Mouse (Mus musculus): ENCODE results near the gene Itpr1. TPM values are rescaled to one million over a fixed set of nuclear protein-coding genes. Genes with fewer than 3 reads are reported as not detected.

The Itpr1 gene
- polyA plus RNA-seq, 1 experiment from 2014 or later, result 10.8 TPM

- no peak for ATAC-seq (ENCODE audit: insufficient number of reproducible peaks, low FRiP score, low TSS enrichment, low read depth)
- peak overlapping the region; percentile 79 for H3K4me3 ChIP-seq (replicated peaks)
- no peaks in the 10 kb centered on the region for H3K36me3 ChIP-seq
- H3K9me3 ChIP-seq (replicated peaks), result no peaks in the 10 kb centered on the region
- peak overlapping the region; percentile 84 for H3K4me2 ChIP-seq (replicated peaks)
- 7% methylated on average over 10 of the region's 10 CpGs for WGBS
- H3K27me3 ChIP-seq, result no peaks in the 10 kb centered on the region
- peak overlapping the region; percentile 65; the same call in 1 of the 2 replicates for H3K9ac ChIP-seq
- H3K4me1 ChIP-seq, result peaks cover 20% of the 10 kb centered on the region
- H3K27ac ChIP-seq (replicated peaks), result no peak overlapping the region
Observed at GRCm38 (mm10) chr6:108214294-108214925, 1.5 kb downstream of the Itpr1 start.

DNA sequence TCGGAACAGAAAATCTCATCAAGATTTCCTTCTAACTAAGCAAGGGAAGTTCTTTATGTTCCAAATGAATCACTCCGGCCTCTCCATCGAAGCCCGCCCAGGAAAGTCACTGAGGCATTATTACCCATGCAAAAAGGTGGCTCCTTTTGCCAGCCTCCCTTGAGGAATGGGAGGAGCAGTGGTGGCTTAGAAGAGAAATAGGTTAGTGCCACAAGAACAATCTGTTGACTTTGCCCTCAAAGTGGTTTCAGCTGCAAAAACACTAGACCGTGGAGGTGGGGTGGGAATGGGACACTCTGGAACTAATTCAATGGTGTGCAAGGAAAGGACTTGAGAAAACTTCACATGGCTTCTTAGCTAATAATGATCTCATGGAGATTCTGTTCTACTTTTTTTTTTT lies 3.2 kb downstream of the Itpr1 start:
- no peak for ATAC-seq (ENCODE audit: insufficient number of reproducible peaks, low FRiP score, low TSS enrichment, low read depth)
- Histone ChIP-seq H3K36me3 (no peaks in the 10 kb centered on the region), H3K9ac (no peak overlapping the region), H3K9me3 (replicated peaks) (no peaks in the 10 kb centered on the region), H3K27me3 (no peaks in the 10 kb centered on the region), H3K27ac (replicated peaks) (no peak overlapping the region), H3K4me1 (peaks cover 20% of the 10 kb centered on the region), H3K4me2 (replicated peaks) (no peak overlapping the region), H3K4me3 (replicated peaks) (no peak overlapping the region)
- WGBS, result 64% methylated on average over 5 of the region's 5 CpGs

DNA sequence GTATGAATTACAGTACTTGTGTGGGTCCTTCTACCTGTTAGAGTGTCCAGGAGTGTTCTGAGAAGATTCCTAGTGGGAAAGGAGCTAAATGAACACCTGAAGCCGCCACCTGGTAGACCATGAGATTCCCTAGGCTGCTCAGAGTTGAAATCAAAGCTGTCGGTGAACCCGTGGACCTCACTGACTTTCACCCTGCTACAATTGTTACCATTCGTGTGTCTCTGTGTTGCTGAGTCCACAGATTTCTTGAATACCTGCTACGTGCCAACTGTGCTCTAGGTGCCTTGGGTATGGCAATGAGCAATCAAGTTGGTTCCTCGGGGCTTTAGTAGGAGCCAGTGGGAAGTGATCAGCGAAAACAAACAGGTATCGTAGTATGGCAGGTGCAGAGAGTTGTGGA lies 3.9 kb downstream of the Itpr1 start:
- Histone ChIP-seq H3K4me1 (peaks cover 16% of the 10 kb centered on the region), H3K27me3 (no peaks in the 10 kb centered on the region), H3K36me3 (no peaks in the 10 kb centered on the region), H3K4me3 (replicated peaks) (no peak overlapping the region), H3K27ac (replicated peaks) (no peak overlapping the region), H3K9me3 (replicated peaks) (no peaks in the 10 kb centered on the region), H3K4me2 (replicated peaks) (no peak overlapping the region), H3K9ac (no peak overlapping the region)
- WGBS, result 89% methylated on average over 8 of the region's 8 CpGs
- no peak for ATAC-seq (ENCODE audit: insufficient number of reproducible peaks, low FRiP score, low TSS enrichment, low read depth)

- Histone ChIP-seq H3K9me3 (replicated peaks) (no peaks in the 10 kb centered on the region), H3K27me3 (no peaks in the 10 kb centered on the region), H3K4me3 (replicated peaks) (no peak overlapping the region), H3K27ac (replicated peaks) (no peak overlapping the region), H3K9ac (no peak overlapping the region), H3K4me1 (peaks cover 13% of the 10 kb centered on the region; the same call in 1 of the 2 replicates), H3K36me3 (no peaks in the 10 kb centered on the region), H3K4me2 (replicated peaks) (no peak overlapping the region)
- ATAC-seq (ENCODE audit: insufficient number of reproducible peaks, low FRiP score, low TSS enrichment, low read depth), result no peak
- WGBS, result 72% methylated on average over 3 of the region's 3 CpGs
Observed at GRCm38 (mm10) chr6:108217987-108218386, 5.1 kb downstream of the Itpr1 start.

DNA sequence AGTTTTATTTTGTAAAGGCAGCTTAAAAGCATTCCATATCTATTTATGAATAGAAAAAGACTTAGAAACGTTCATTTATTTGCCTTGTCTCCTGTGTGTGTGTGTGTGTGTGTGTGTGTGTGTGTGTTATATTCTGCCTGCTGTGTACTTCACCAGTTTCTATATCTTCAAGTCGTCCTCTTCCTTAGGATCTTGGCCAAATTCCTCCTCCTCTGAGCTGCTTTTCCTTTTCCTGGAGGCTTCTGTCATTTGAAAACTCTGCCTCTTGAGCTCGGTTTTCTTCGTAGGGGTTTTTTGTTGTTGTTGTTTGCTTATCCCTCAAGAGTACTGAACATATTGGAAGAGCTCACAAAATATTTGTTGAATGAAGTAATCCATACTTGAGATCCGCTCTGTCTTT lies 9.5 kb downstream of the Itpr1 start:
- no peak overlapping the region for H3K4me3 ChIP-seq (replicated peaks)
- ATAC-seq (ENCODE audit: insufficient number of reproducible peaks, low FRiP score, low TSS enrichment, low read depth), result no peak
- H3K4me1 ChIP-seq, result 0 out of 2 replicates have a peak, but pooled peaks cover 4% of the 10 kb centered on the region
- no peak overlapping the region for H3K27ac ChIP-seq (replicated peaks)
- 46% methylated on average over 5 of the region's 5 CpGs for WGBS
- no peak overlapping the region for H3K4me2 ChIP-seq (replicated peaks)
- no peak overlapping the region for H3K9ac ChIP-seq
- H3K27me3 ChIP-seq, result no peaks in the 10 kb centered on the region
- no peaks in the 10 kb centered on the region for H3K9me3 ChIP-seq (replicated peaks)
- H3K36me3 ChIP-seq, result no peaks in the 10 kb centered on the region

- H3K27me3 ChIP-seq, result no peaks in the 10 kb centered on the region
- H3K27ac ChIP-seq (replicated peaks), result no peak overlapping the region
- no peak overlapping the region for H3K4me3 ChIP-seq (replicated peaks)
- no peaks in the 10 kb centered on the region for H3K9me3 ChIP-seq (replicated peaks)
- WGBS, result 91% methylated on average over 5 of the region's 5 CpGs
- H3K9ac ChIP-seq, result no peak overlapping the region
- ATAC-seq (ENCODE audit: insufficient number of reproducible peaks, low FRiP score, low TSS enrichment, low read depth), result no peak
- H3K4me1 ChIP-seq, result 0 out of 2 replicates have a peak, but pooled peaks cover 4% of the 10 kb centered on the region
- H3K36me3 ChIP-seq, result no peaks in the 10 kb centered on the region
- no peak overlapping the region for H3K4me2 ChIP-seq (replicated peaks)
Observed at GRCm38 (mm10) chr6:108222875-108223274, 10.0 kb downstream of the Itpr1 start.

GRCm38 (mm10) chr6:108224361-108224760 lies 11.5 kb downstream of the Itpr1 start:
- Histone ChIP-seq H3K9ac (no peak overlapping the region), H3K9me3 (replicated peaks) (no peaks in the 10 kb centered on the region), H3K4me2 (replicated peaks) (no peak overlapping the region), H3K36me3 (no peaks in the 10 kb centered on the region), H3K4me1 (0 out of 2 replicates have a peak, but pooled peaks cover 4% of the 10 kb centered on the region), H3K27me3 (no peaks in the 10 kb centered on the region), H3K27ac (replicated peaks) (no peak overlapping the region), H3K4me3 (replicated peaks) (no peak overlapping the region)
- WGBS, result 90% methylated on average over 4 of the region's 4 CpGs
- no peak for ATAC-seq (ENCODE audit: insufficient number of reproducible peaks, low FRiP score, low TSS enrichment, low read depth)

GRCm38 (mm10) chr6:108225027-108225426 lies 12.1 kb downstream of the Itpr1 start:
- no peak for ATAC-seq (ENCODE audit: insufficient number of reproducible peaks, low FRiP score, low TSS enrichment, low read depth)
- WGBS, result 86% methylated on average over 2 of the region's 2 CpGs
- Histone ChIP-seq H3K27me3 (no peaks in the 10 kb centered on the region), H3K9ac (no peak overlapping the region), H3K4me2 (replicated peaks) (no peak overlapping the region), H3K4me1 (0 out of 2 replicates have a peak, but pooled peaks cover 4% of the 10 kb centered on the region), H3K9me3 (replicated peaks) (no peaks in the 10 kb centered on the region), H3K27ac (replicated peaks) (no peak overlapping the region), H3K4me3 (replicated peaks) (no peak overlapping the region), H3K36me3 (no peaks in the 10 kb centered on the region)

- Histone ChIP-seq H3K4me1 (0 out of 2 replicates have a peak, but pooled peaks cover 4% of the 10 kb centered on the region), H3K4me2 (replicated peaks) (no peak overlapping the region), H3K36me3 (no peaks in the 10 kb centered on the region), H3K27me3 (no peaks in the 10 kb centered on the region), H3K4me3 (replicated peaks) (no peak overlapping the region), H3K9ac (no peak overlapping the region), H3K9me3 (replicated peaks) (no peaks in the 10 kb centered on the region), H3K27ac (replicated peaks) (no peak overlapping the region)
- no peak for ATAC-seq (ENCODE audit: insufficient number of reproducible peaks, low FRiP score, low TSS enrichment, low read depth)
- WGBS, result 31% methylated on average over 7 of the region's 7 CpGs
Observed at GRCm38 (mm10) chr6:108226230-108226629, 13.3 kb downstream of the Itpr1 start.

GRCm38 (mm10) chr6:108227461-108227860 lies 14.6 kb downstream of the Itpr1 start:
- H3K4me1 ChIP-seq, result 0 out of 2 replicates have a peak, but pooled peaks cover 4% of the 10 kb centered on the region
- WGBS, result 92% methylated on average over 6 of the region's 6 CpGs
- H3K27me3 ChIP-seq, result no peaks in the 10 kb centered on the region
- no peak overlapping the region for H3K9ac ChIP-seq
- no peak for ATAC-seq (ENCODE audit: insufficient number of reproducible peaks, low FRiP score, low TSS enrichment, low read depth)
- H3K27ac ChIP-seq (replicated peaks), result no peak overlapping the region
- no peaks in the 10 kb centered on the region for H3K9me3 ChIP-seq (replicated peaks)
- no peak overlapping the region for H3K4me2 ChIP-seq (replicated peaks)
- H3K36me3 ChIP-seq, result no peaks in the 10 kb centered on the region
- no peak overlapping the region for H3K4me3 ChIP-seq (replicated peaks)

- WGBS, result 66% methylated on average over 6 of the region's 6 CpGs
- Histone ChIP-seq H3K9ac (no peak overlapping the region), H3K27ac (replicated peaks) (no peak overlapping the region), H3K4me2 (replicated peaks) (no peak overlapping the region), H3K9me3 (replicated peaks) (no peaks in the 10 kb centered on the region), H3K27me3 (no peaks in the 10 kb centered on the region), H3K4me1 (0 out of 2 replicates have a peak, but pooled peaks cover 6% of the 10 kb centered on the region), H3K36me3 (no peaks in the 10 kb centered on the region), H3K4me3 (replicated peaks) (no peak overlapping the region)
- ATAC-seq (ENCODE audit: insufficient number of reproducible peaks, low FRiP score, low TSS enrichment, low read depth), result no peak
Observed at GRCm38 (mm10) chr6:108228048-108228447, 15.2 kb downstream of the Itpr1 start.

- no peaks in the 10 kb centered on the region for H3K27me3 ChIP-seq
- no peak for ATAC-seq (ENCODE audit: insufficient number of reproducible peaks, low FRiP score, low TSS enrichment, low read depth)
- no peak overlapping the region for H3K4me2 ChIP-seq (replicated peaks)
- no peaks in the 10 kb centered on the region for H3K9me3 ChIP-seq (replicated peaks)
- H3K9ac ChIP-seq, result no peak overlapping the region
- no peak overlapping the region for H3K27ac ChIP-seq (replicated peaks)
- no peaks in the 10 kb centered on the region for H3K36me3 ChIP-seq
- H3K4me1 ChIP-seq, result 0 out of 2 replicates have a peak, but pooled peaks cover 11% of the 10 kb centered on the region
- H3K4me3 ChIP-seq (replicated peaks), result no peak overlapping the region
- WGBS, result 21% methylated on average over 2 of the region's 2 CpGs
Observed at GRCm38 (mm10) chr6:108228601-108229000, 15.7 kb downstream of the Itpr1 start.

Data from embryonic facial prominence, embryonic 15.5 days (tissue).